Mouse (Mus musculus): ENCODE data around the gene Vdr.
A peak's percentile ranks its signal among the peaks of the same experiment; 100 is the strongest.

The Vdr gene

GRCm38 (mm10) chr15:97830253-97830787 is 80.1 kb downstream of the Vdr start:
- peak; percentile 72 for DNase-seq (ENCODE audit: low read depth, low spot score)

GRCm38 (mm10) chr15:97829432-97829831 is 81.0 kb downstream of the Vdr start:
- no peak for DNase-seq (ENCODE audit: low read depth, low spot score)

GRCm38 (mm10) chr15:97828901-97829338 is 81.5 kb downstream of the Vdr start:
- no peak for DNase-seq (ENCODE audit: low read depth, low spot score)

GRCm38 (mm10) chr15:97828221-97828842 is 82.1 kb downstream of the Vdr start:
- no peak for DNase-seq (ENCODE audit: low read depth, low spot score)

- no peak for DNase-seq (ENCODE audit: low read depth, low spot score)
These were observed 83.0 kb downstream of the Vdr start for GRCm38 (mm10) chr15:97827401-97827800.

- DNase-seq (ENCODE audit: low read depth, low spot score), result no peak
These were observed 83.7 kb downstream of the Vdr start for GRCm38 (mm10) chr15:97826588-97827261.

- DNase-seq (ENCODE audit: low read depth, low spot score), result no peak
These were observed 84.4 kb downstream of the Vdr start for GRCm38 (mm10) chr15:97825941-97826587.

GRCm38 (mm10) chr15:97825071-97825940 is 85.1 kb downstream of the Vdr start:
- peak; percentile 91 for DNase-seq (ENCODE audit: low read depth, low spot score)

GRCm38 (mm10) chr15:97824042-97824441 is 86.4 kb downstream of the Vdr start:
- peak; percentile 83 for DNase-seq (ENCODE audit: low read depth, low spot score)

- no peak for DNase-seq (ENCODE audit: low read depth, low spot score)
These were observed 87.0 kb downstream of the Vdr start for GRCm38 (mm10) chr15:97823479-97823878.

- no peak for DNase-seq (ENCODE audit: low read depth, low spot score)
These were observed 87.7 kb downstream of the Vdr start for GRCm38 (mm10) chr15:97822545-97823228.

GRCm38 (mm10) chr15:97821983-97822363 is 88.5 kb downstream of the Vdr start:
- DNase-seq (ENCODE audit: low read depth, low spot score), result no peak

- DNase-seq (ENCODE audit: low read depth, low spot score), result peak; percentile 67
These were observed 89.0 kb downstream of the Vdr start for GRCm38 (mm10) chr15:97821321-97821982.

- DNase-seq (ENCODE audit: low read depth, low spot score), result no peak
These were observed 90.5 kb downstream of the Vdr start for GRCm38 (mm10) chr15:97819937-97820336.

- no peak for DNase-seq (ENCODE audit: low read depth, low spot score)
These were observed 94.0 kb downstream of the Vdr start for GRCm38 (mm10) chr15:97816199-97816994.

- no peak for DNase-seq (ENCODE audit: low read depth, low spot score)
These were observed 95.2 kb downstream of the Vdr start for GRCm38 (mm10) chr15:97815254-97815653.

- no peak for DNase-seq (ENCODE audit: low read depth, low spot score)
These were observed 95.7 kb downstream of the Vdr start for GRCm38 (mm10) chr15:97814703-97815102.

- no peak for DNase-seq (ENCODE audit: low read depth, low spot score)
These were observed 96.8 kb downstream of the Vdr start for GRCm38 (mm10) chr15:97813452-97814204.

GRCm38 (mm10) chr15:97812875-97813274 is 97.6 kb downstream of the Vdr start:
- DNase-seq (ENCODE audit: low read depth, low spot score), result no peak
